Mouse (Mus musculus) ES-Bruce4 (cell line): ENCODE results near the gene St6galnac6.

Source experiments
- CTCF ChIP-seq: IDR thresholded peaks from one replicate; pipeline ENCODE4 v1.8.1; 2011; ENCODE audit warnings: low read depth, low read length
- EP300 ChIP-seq: IDR thresholded peaks from 2 replicates; pipeline ENCODE4 v1.6.1; 2011; ENCODE audit warnings: low read depth, low read length; ENCODE audit not compliant: insufficient read depth
- POLR2A ChIP-seq: IDR thresholded peaks from one replicate; pipeline ENCODE4 v1.8.1; 2011; ENCODE audit warnings: low read length; ENCODE audit not compliant: insufficient read depth

DNA sequence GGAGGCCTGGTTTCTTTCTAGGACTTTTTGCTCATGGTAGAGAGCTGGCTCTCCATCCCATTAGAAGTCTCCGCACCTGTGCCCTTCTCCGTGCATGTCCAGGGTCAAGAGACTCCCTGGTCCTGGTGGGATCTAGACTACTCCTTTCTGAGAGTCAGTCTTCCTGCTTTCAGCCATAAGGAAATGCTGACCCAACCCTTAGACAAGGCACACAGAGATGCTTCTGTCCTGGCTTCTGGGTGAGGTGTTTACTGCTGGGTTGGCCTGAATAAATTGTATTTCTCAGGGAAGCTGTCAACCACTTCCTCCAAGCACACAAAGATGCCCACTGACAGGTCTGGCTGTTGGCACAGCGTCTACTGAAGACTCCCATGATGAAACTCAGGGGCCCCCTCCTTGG is at the start of gene St6galnac6:
- TF ChIP-seq CTCF, result no peak
- no peak for TF ChIP-seq POLR2A
- no peak for TF ChIP-seq EP300
